Mouse (Mus musculus) cerebellum, adult 11 months (tissue): Measurements from ENCODE around the gene Fads1.

ENCODE experiments used
- DNase-seq: peaks from one replicate; pipeline ENCODE4 v3.0.0; 2022

Fads1 gene

GRCm38 (mm10) chr19:10181225-10181624 is 1.5 kb upstream of the Fads1 start:
- no peak for DNase-seq

- DNase-seq, result no peak
Measured at GRCm38 (mm10) chr19:10182142-10182541, 546 bp upstream of the Fads1 start.

- DNase-seq, result peak; percentile 58
Measured at GRCm38 (mm10) chr19:10183299-10183983, 753 bp downstream of the Fads1 start.

GRCm38 (mm10) chr19:10184096-10184495 is 1.4 kb downstream of the Fads1 start:
- no peak for DNase-seq

- DNase-seq, result no peak
Measured at GRCm38 (mm10) chr19:10185876-10186275, 3.2 kb downstream of the Fads1 start.

- no peak for DNase-seq
Measured at GRCm38 (mm10) chr19:10186569-10186968, 3.9 kb downstream of the Fads1 start.

- DNase-seq, result peak; percentile 68
Measured at GRCm38 (mm10) chr19:10188281-10188811, 5.7 kb downstream of the Fads1 start.

- DNase-seq, result no peak
Measured at GRCm38 (mm10) chr19:10189022-10189421, 6.3 kb downstream of the Fads1 start.

- no peak for DNase-seq
Measured at GRCm38 (mm10) chr19:10189940-10190339, 7.3 kb downstream of the Fads1 start.

- DNase-seq, result no peak
Measured at GRCm38 (mm10) chr19:10190796-10191195, 8.1 kb downstream of the Fads1 start.

GRCm38 (mm10) chr19:10191326-10191725 is 8.6 kb downstream of the Fads1 start:
- no peak for DNase-seq

GRCm38 (mm10) chr19:10194337-10194736 is 11.6 kb downstream of the Fads1 start:
- DNase-seq, result no peak

GRCm38 (mm10) chr19:10195252-10195651 is 12.6 kb downstream of the Fads1 start:
- DNase-seq, result no peak

GRCm38 (mm10) chr19:10197130-10197529 is 14.4 kb downstream of the Fads1 start:
- DNase-seq, result no peak

- no peak for DNase-seq
Measured at GRCm38 (mm10) chr19:10198286-10198685, 15.6 kb downstream of the Fads1 start.

GRCm38 (mm10) chr19:10198723-10199122 is 16.0 kb downstream of the Fads1 start:
- peak; percentile 64 for DNase-seq

GRCm38 (mm10) chr19:10203146-10203847 is 20.6 kb downstream of the Fads1 start:
- DNase-seq, result no peak

- peak; percentile 91 for DNase-seq
Measured at GRCm38 (mm10) chr19:10203848-10204615, 21.3 kb downstream of the Fads1 start, which contains the start of the genes Tmem258 and Fen1. Gene Tmem258, plus strand, starts transcription at chr19:10204014. Gene Fen1, minus strand, starts transcription at chr19:10204169.

- DNase-seq, result no peak
Measured at GRCm38 (mm10) chr19:10204616-10205001, 21.9 kb downstream of the Fads1 start.

- no peak for DNase-seq
Measured at GRCm38 (mm10) chr19:10205051-10205450, 22.4 kb downstream of the Fads1 start.

GRCm38 (mm10) chr19:10208851-10209250 is 26.2 kb downstream of the Fads1 start:
- DNase-seq, result no peak

- no peak for DNase-seq
Measured at GRCm38 (mm10) chr19:10210885-10211284, 28.2 kb downstream of the Fads1 start.

GRCm38 (mm10) chr19:10213796-10214471 is 31.2 kb downstream of the Fads1 start:
- no peak for DNase-seq
